Mouse (Mus musculus) midbrain, embryonic 16.5 days (tissue): ENCODE measurements at regions not wholly inside any gene's neighbourhood (a gene's known extent, or its start where the extent isn't known, plus 50 kb on each side); places are given as distances from the start of the nearest gene placed in this dataset.

Experiments
- ATAC-seq: fragments of 200-750 bp; cut with Nextera tagmentation; 2 replicates; pipeline ENCODE4 v1.8.0; 2017; ENCODE audit warnings: moderate TSS enrichment
- H3K27ac ChIP-seq: fragments of 300-500 bp; sonication (generic); 2 replicates; pipeline ENCODE4 v1.5.1; 2014; ENCODE audit warnings: mild to moderate bottlenecking, low read length, mixed read lengths
- H3K27me3 ChIP-seq: fragments of 300-500 bp; sonication (generic); 2 replicates; pipeline ENCODE4 v1.6.1; 2014; ENCODE audit warnings: low read depth, low read length, mixed read lengths; ENCODE audit not compliant: control insufficient read depth, insufficient read depth
- H3K36me3 ChIP-seq: fragments of 300-500 bp; sonication (generic); 2 replicates; pipeline ENCODE4 v1.6.1; 2014; ENCODE audit warnings: mild to moderate bottlenecking, low read length, moderate library complexity, mixed read lengths; ENCODE audit not compliant: control insufficient read depth, insufficient read depth
- H3K4me1 ChIP-seq: fragments of 300-500 bp; sonication (generic); 2 replicates; pipeline ENCODE4 v1.6.1; 2014; ENCODE audit warnings: mild to moderate bottlenecking, low read length, mixed read lengths; ENCODE audit not compliant: control insufficient read depth, insufficient read depth
- H3K4me2 ChIP-seq: fragments of 300-500 bp; sonication (generic); 2 replicates; pipeline ENCODE4 v1.6.1; 2014; ENCODE audit warnings: mild to moderate bottlenecking, low read length, mixed read lengths
- H3K4me3 ChIP-seq: fragments of 300-500 bp; sonication (generic); 2 replicates; pipeline ENCODE4 v1.5.1; 2014; ENCODE audit warnings: low read depth, mild to moderate bottlenecking, low read length, moderate library complexity, mixed read lengths
- H3K9ac ChIP-seq: fragments of 300-500 bp; sonication (generic); 2 replicates; pipeline ENCODE4 v1.6.1; 2014; ENCODE audit warnings: low read depth, low read length, mixed read lengths
- H3K9me3 ChIP-seq: fragments of 300-500 bp; sonication (generic); replicated peaks from 2 replicates; pipeline ENCODE4 v1.6.1; 2014; ENCODE audit warnings: mild to moderate bottlenecking, low read length, mixed read lengths; ENCODE audit not compliant: control insufficient read depth, poor library complexity, severe bottlenecking
- WGBS: fragments of 180-500 bp; shearing (Covaris S2); extraction: QIAGEN DNeasy Blood & Tissue Kit; methylation state at CpG from one replicate; pipeline ENCODE4 v1.1.7; 2014; 5-methylcytosine and 5-hydroxymethylcytosine counted together

GRCm38 (mm10) chr13:71050646-71051045 lies 209.0 kb upstream of the Adamts16 start:
- no peak overlapping the region for H3K27ac ChIP-seq
- no peak overlapping the region for H3K9ac ChIP-seq
- no peaks in the 10 kb centered on the region for H3K9me3 ChIP-seq
- no peak for ATAC-seq
- H3K4me3 ChIP-seq = no peak overlapping the region
- no peaks in the 10 kb centered on the region; the same call in 1 of the 2 replicates for H3K27me3 ChIP-seq
- H3K4me2 ChIP-seq = peak overlapping the region; percentile 36
- WGBS = 28% methylated on average over 13 of the region's 13 CpGs
- H3K36me3 ChIP-seq = no peaks in the 10 kb centered on the region
- peaks cover 16% of the 10 kb centered on the region for H3K4me1 ChIP-seq

- no peaks in the 10 kb centered on the region for H3K36me3 ChIP-seq
- H3K27ac ChIP-seq = peak overlapping the region; percentile 57; the same call in 1 of the 2 replicates
- no peak overlapping the region for H3K4me3 ChIP-seq
- H3K9ac ChIP-seq = no peak overlapping the region
- 35% methylated on average over 8 of the region's 8 CpGs for WGBS
- H3K9me3 ChIP-seq = no peaks in the 10 kb centered on the region
- H3K27me3 ChIP-seq = no peaks in the 10 kb centered on the region
- peaks cover 14% of the 10 kb centered on the region; the same call in 1 of the 2 replicates for H3K4me1 ChIP-seq
- peak overlapping the region; percentile 34 for H3K4me2 ChIP-seq
- peak; percentile 59 for ATAC-seq
These were observed 194.4 kb upstream of the Adamts16 start for GRCm38 (mm10) chr13:71036000-71036399.

GRCm38 (mm10) chr13:71034926-71035687 lies 193.5 kb upstream of the Adamts16 start:
- Histone ChIP-seq H3K4me3 (no peak overlapping the region), H3K36me3 (no peaks in the 10 kb centered on the region), H3K4me2 (peak overlapping the region; percentile 17; the same call in 1 of the 2 replicates), H3K9ac (peak overlapping the region; percentile 36; the same call in 1 of the 2 replicates), H3K27ac (peak overlapping the region; percentile 57), H3K27me3 (no peaks in the 10 kb centered on the region), H3K9me3 (no peaks in the 10 kb centered on the region), H3K4me1 (peaks cover 14% of the 10 kb centered on the region; the same call in 1 of the 2 replicates)
- peak; percentile 55; the same call in 1 of the 2 replicates for ATAC-seq
- 31% methylated on average over 13 of the region's 13 CpGs for WGBS

DNA sequence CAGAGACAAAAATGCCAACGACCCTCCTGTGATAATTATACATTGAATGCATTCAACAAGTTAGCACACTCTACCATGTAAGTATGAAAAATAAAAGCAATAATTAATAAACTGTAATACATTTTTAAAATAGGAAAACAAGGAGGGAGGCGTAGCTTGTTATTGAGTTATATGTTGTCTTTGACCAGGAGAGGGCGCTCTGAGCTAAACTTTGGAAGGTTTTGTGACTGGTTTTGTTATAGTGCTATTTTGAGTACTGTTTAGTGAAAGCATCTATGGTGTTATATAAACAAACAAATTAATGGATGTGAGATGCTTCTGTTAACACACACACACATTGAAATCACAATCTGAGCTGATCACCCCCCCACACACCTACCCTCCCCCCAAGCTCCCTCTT lies 166.6 kb upstream of the Adamts16 start:
- H3K27ac ChIP-seq = no peak overlapping the region
- no peaks in the 10 kb centered on the region for H3K4me1 ChIP-seq
- H3K4me3 ChIP-seq = no peak overlapping the region
- 17% methylated on average over 3 of the region's 3 CpGs for WGBS
- H3K36me3 ChIP-seq = no peaks in the 10 kb centered on the region
- no peak overlapping the region for H3K4me2 ChIP-seq
- H3K9ac ChIP-seq = no peak overlapping the region
- no peaks in the 10 kb centered on the region for H3K9me3 ChIP-seq
- ATAC-seq = peak; percentile 37
- no peaks in the 10 kb centered on the region for H3K27me3 ChIP-seq

- WGBS = 19% methylated on average over 1 of the region's 1 CpGs
- no peak overlapping the region for H3K4me2 ChIP-seq
- H3K27ac ChIP-seq = no peak overlapping the region
- no peak overlapping the region for H3K4me3 ChIP-seq
- no peaks in the 10 kb centered on the region for H3K27me3 ChIP-seq
- no peak overlapping the region for H3K9ac ChIP-seq
- no peaks in the 10 kb centered on the region for H3K36me3 ChIP-seq
- no peak for ATAC-seq
- no peaks in the 10 kb centered on the region for H3K4me1 ChIP-seq
- no peaks in the 10 kb centered on the region for H3K9me3 ChIP-seq
These were observed 164.5 kb upstream of the Adamts16 start for GRCm38 (mm10) chr13:71006117-71006516.

GRCm38 (mm10) chr13:71003517-71003916 lies 161.9 kb upstream of the Adamts16 start:
- Histone ChIP-seq H3K27me3 (no peaks in the 10 kb centered on the region), H3K9ac (no peak overlapping the region), H3K4me2 (no peak overlapping the region), H3K36me3 (no peaks in the 10 kb centered on the region), H3K27ac (no peak overlapping the region), H3K9me3 (no peaks in the 10 kb centered on the region), H3K4me3 (no peak overlapping the region), H3K4me1 (no peaks in the 10 kb centered on the region)
- ATAC-seq = no peak
- 50% methylated on average over 3 of the region's 3 CpGs for WGBS

- 11% methylated on average over 2 of the region's 2 CpGs for WGBS
- Histone ChIP-seq H3K27ac (no peak overlapping the region), H3K27me3 (no peaks in the 10 kb centered on the region), H3K9ac (no peak overlapping the region), H3K36me3 (no peaks in the 10 kb centered on the region), H3K4me1 (no peaks in the 10 kb centered on the region), H3K4me3 (no peak overlapping the region), H3K9me3 (no peaks in the 10 kb centered on the region), H3K4me2 (no peak overlapping the region)
- ATAC-seq = peak; percentile 81
These were observed 159.7 kb upstream of the Adamts16 start for GRCm38 (mm10) chr13:71001278-71001677.

DNA sequence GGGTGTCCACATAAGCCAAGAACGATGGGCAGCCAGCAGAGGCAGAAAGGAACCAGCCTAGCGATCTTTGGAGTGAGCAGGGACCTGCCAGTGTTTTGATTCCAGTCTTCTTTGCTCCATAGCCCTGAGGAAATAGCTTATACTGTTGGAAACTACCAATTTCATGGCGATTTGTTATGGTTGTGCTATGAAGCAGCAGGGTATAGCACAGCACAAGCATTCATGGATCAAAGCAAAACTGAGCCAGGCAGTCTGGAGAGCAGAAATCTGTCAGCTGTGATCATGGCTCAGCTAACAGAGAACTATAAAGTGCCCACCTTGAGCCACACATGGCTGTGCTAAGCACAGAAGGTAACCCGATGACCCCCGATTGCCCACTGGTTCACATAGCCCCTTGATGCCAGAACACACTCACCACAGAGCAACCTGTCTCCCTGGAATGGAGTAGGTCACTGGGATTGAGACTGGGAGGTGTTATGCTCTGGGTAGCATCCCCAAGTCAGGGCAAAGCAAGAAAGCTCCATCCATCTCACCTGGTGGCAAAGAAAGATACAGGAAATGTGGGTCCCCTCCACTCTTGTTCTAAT lies 158.9 kb upstream of the Adamts16 start:
- Histone ChIP-seq H3K4me3 (no peak overlapping the region), H3K36me3 (no peaks in the 10 kb centered on the region), H3K9ac (no peak overlapping the region), H3K27me3 (no peaks in the 10 kb centered on the region), H3K4me2 (no peak overlapping the region), H3K4me1 (no peaks in the 10 kb centered on the region), H3K9me3 (no peaks in the 10 kb centered on the region), H3K27ac (no peak overlapping the region)
- 55% methylated on average over 5 of the region's 5 CpGs for WGBS
- ATAC-seq = peak; percentile 62

DNA sequence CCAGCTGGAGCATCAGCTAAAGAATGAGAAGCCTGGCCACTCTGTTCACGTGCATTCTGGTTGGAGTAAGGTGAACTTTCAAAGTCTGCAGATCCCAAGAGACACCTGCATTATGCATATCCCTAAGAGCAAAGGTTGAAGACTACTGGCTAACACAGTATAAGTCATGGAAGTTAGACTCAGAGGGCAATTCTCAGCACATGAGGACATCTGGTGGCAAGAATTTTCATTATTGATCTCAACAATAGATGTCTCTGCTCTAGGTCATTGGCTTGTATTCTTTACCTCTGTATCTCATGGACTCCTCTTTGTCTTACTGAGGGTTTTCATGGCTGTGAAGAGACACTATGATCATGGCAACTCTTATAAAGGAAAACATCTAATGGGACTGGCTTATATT lies 151.9 kb upstream of the Adamts16 start:
- no peak overlapping the region for H3K4me3 ChIP-seq

More for the DNA sequence above, 151.9 kb upstream of the Adamts16 start:
- Histone ChIP-seq H3K4me1 (no peaks in the 10 kb centered on the region), H3K9ac (no peak overlapping the region), H3K4me2 (no peak overlapping the region), H3K27ac (no peak overlapping the region), H3K27me3 (no peaks in the 10 kb centered on the region), H3K36me3 (no peaks in the 10 kb centered on the region), H3K9me3 (no peaks in the 10 kb centered on the region)
- WGBS = 60% methylated on average over 1 of the region's 1 CpGs
- ATAC-seq = no peak
